Mouse (Mus musculus) heart, embryonic 11.5 days (tissue): ENCODE results near the gene Stard5. TPM values are rescaled to one million over a fixed set of nuclear protein-coding genes. Genes with fewer than 3 reads are reported as not detected.

Experiments used
- ATAC-seq: fragments of 200-750 bp; cut with Nextera tagmentation; replicated peaks from 2 replicates; pipeline ENCODE4 v1.8.0; 2017; ENCODE audit warnings: moderate library complexity; ENCODE audit not compliant: insufficient number of reproducible peaks, low FRiP score, low TSS enrichment
- H3K27ac ChIP-seq: fragments of 300-500 bp; sonication (generic); 2 replicates; pipeline ENCODE4 v1.5.1; 2014; ENCODE audit warnings: mild to moderate bottlenecking, low read depth, low read length
- H3K27me3 ChIP-seq: fragments of 300-500 bp; sonication (generic); 2 replicates; pipeline ENCODE4 v1.6.1; 2014; ENCODE audit warnings: mild to moderate bottlenecking, low read length, mixed read lengths; ENCODE audit not compliant: control insufficient read depth, insufficient read depth
- H3K36me3 ChIP-seq: fragments of 300-500 bp; sonication (generic); 2 replicates; pipeline ENCODE4 v1.6.1; 2014; ENCODE audit warnings: mild to moderate bottlenecking, low read length, moderate library complexity, mixed read lengths; ENCODE audit not compliant: control insufficient read depth, insufficient read depth
- H3K4me1 ChIP-seq: fragments of 300-500 bp; sonication (generic); 2 replicates; pipeline ENCODE4 v1.6.1; 2014; ENCODE audit warnings: low read length; ENCODE audit not compliant: control insufficient read depth, insufficient read depth
- H3K4me2 ChIP-seq: fragments of 300-500 bp; sonication (generic); 2 replicates; pipeline ENCODE4 v1.6.1; 2014; ENCODE audit warnings: mild to moderate bottlenecking, moderate library complexity
- H3K4me3 ChIP-seq: fragments of 300-500 bp; sonication (generic); 2 replicates; pipeline ENCODE4 v1.5.1; 2014; ENCODE audit warnings: low read depth, low read length
- H3K9ac ChIP-seq: fragments of 300-500 bp; sonication (generic); 2 replicates; pipeline ENCODE4 v1.6.1; 2014; ENCODE audit warnings: mild to moderate bottlenecking, low read depth, low read length, moderate library complexity
- H3K9me3 ChIP-seq: fragments of 300-500 bp; sonication (generic); replicated peaks from 2 replicates; pipeline ENCODE4 v1.6.1; 2016; ENCODE audit warnings: low read length; ENCODE audit not compliant: control insufficient read depth
- WGBS: fragments of 180-500 bp; shearing (Covaris S2); extraction: QIAGEN DNeasy Blood & Tissue Kit; methylation state at CpG from one replicate; pipeline ENCODE4 v1.1.7; 2014; ENCODE audit not compliant: insufficient replicate concordance; 5-methylcytosine and 5-hydroxymethylcytosine counted together
- polyA plus RNA-seq: library from polyadenylated mRNA; unstranded; fragments of >200 nt; fragmentation: Nextera tagmentation; extraction: Ambion mirVana; gene quantifications from 2 replicates; pipeline ENCODE4 v1.2.1, GENCODE M21; 2014

Gene Stard5
- polyA plus RNA-seq, result 30.0 and 33.5 TPM in 2 replicates

GRCm38 (mm10) chr7:83631828-83632681 is at the start of gene Stard5:
Gene Stard5, plus strand, starts transcription at chr7:83631959.
- H3K9ac ChIP-seq, result peak within 1 kb of the TSS; percentile 82
- H3K27me3 ChIP-seq, result no peaks in the 10 kb centered on the region
- peaks cover 8% of the 10 kb centered on the region for H3K4me1 ChIP-seq
- H3K36me3 ChIP-seq, result no peaks in the 10 kb centered on the region; the same call in 1 of the 2 replicates
- 0 out of 2 replicates have a peak within 1 kb of the TSS, but pooled peaks have one; percentile 35 for H3K27ac ChIP-seq
- H3K4me3 ChIP-seq, result peak within 1 kb of the TSS; percentile 70
- peak; percentile 95 for ATAC-seq
- WGBS, result 1% methylated on average over 35 of the region's 35 CpGs
- peak within 1 kb of the TSS; percentile 77 for H3K4me2 ChIP-seq
- H3K9me3 ChIP-seq, result no peaks in the 10 kb centered on the region

- no peak for ATAC-seq
- H3K4me1 ChIP-seq, result peaks cover 8% of the 10 kb centered on the region
Measured at GRCm38 (mm10) chr7:83584639-83585471, 46.9 kb upstream of the Stard5 start, which contains the start of gene Tmc3. Gene Tmc3, plus strand, starts transcription at chr7:83584927.

GRCm38 (mm10) chr7:83594056-83594455 is 37.7 kb upstream of the Stard5 start:
- 68% methylated on average over 3 of the region's 3 CpGs for WGBS
- Histone ChIP-seq H3K27me3 (no peaks in the 10 kb centered on the region), H3K4me1 (no peaks in the 10 kb centered on the region), H3K36me3 (no peaks in the 10 kb centered on the region), H3K9me3 (no peaks in the 10 kb centered on the region), H3K4me2 (no peak overlapping the region), H3K27ac (no peak overlapping the region), H3K4me3 (no peak overlapping the region), H3K9ac (no peak overlapping the region)
- no peak for ATAC-seq

More at GRCm38 (mm10) chr7:83584639-83585471, 46.9 kb upstream of the Stard5 start, which contains the start of gene Tmc3:
- no peak within 1 kb of the TSS for H3K27ac ChIP-seq
- H3K4me3 ChIP-seq, result no peak within 1 kb of the TSS
- 22% methylated on average over 11 of the region's 11 CpGs for WGBS
- H3K4me2 ChIP-seq, result no peak within 1 kb of the TSS
- no peaks in the 10 kb centered on the region for H3K9me3 ChIP-seq
- no peaks in the 10 kb centered on the region for H3K36me3 ChIP-seq
- H3K27me3 ChIP-seq, result no peaks in the 10 kb centered on the region
- no peak within 1 kb of the TSS for H3K9ac ChIP-seq

GRCm38 (mm10) chr7:83597063-83597462 is 34.7 kb upstream of the Stard5 start:
- Histone ChIP-seq H3K4me2 (no peak overlapping the region), H3K27ac (no peak overlapping the region), H3K4me3 (no peak overlapping the region), H3K9ac (no peak overlapping the region), H3K36me3 (no peaks in the 10 kb centered on the region), H3K9me3 (no peaks in the 10 kb centered on the region), H3K27me3 (no peaks in the 10 kb centered on the region), H3K4me1 (no peaks in the 10 kb centered on the region)
- WGBS, result 69% methylated on average over 3 of the region's 3 CpGs
- ATAC-seq, result no peak

GRCm38 (mm10) chr7:83598997-83599912 is 32.5 kb upstream of the Stard5 start:
- 69% methylated on average over 13 of the region's 13 CpGs for WGBS

GRCm38 (mm10) chr7:83599913-83600286 is 31.9 kb upstream of the Stard5 start:
- no peak overlapping the region for H3K27ac ChIP-seq
- H3K9ac ChIP-seq, result no peak overlapping the region
- no peaks in the 10 kb centered on the region for H3K4me1 ChIP-seq
- no peak for ATAC-seq
- H3K4me2 ChIP-seq, result no peak overlapping the region
- WGBS, result 54% methylated on average over 8 of the region's 8 CpGs
- H3K36me3 ChIP-seq, result no peaks in the 10 kb centered on the region
- H3K9me3 ChIP-seq, result no peaks in the 10 kb centered on the region
- no peaks in the 10 kb centered on the region; the same call in 1 of the 2 replicates for H3K27me3 ChIP-seq
- H3K4me3 ChIP-seq, result no peak overlapping the region

More at GRCm38 (mm10) chr7:83598997-83599912, 32.5 kb upstream of the Stard5 start:
- Histone ChIP-seq H3K9ac (no peak overlapping the region), H3K36me3 (no peaks in the 10 kb centered on the region), H3K27me3 (no peaks in the 10 kb centered on the region; the same call in 1 of the 2 replicates), H3K9me3 (no peaks in the 10 kb centered on the region), H3K4me2 (no peak overlapping the region), H3K4me1 (no peaks in the 10 kb centered on the region), H3K4me3 (no peak overlapping the region), H3K27ac (no peak overlapping the region)
- no peak for ATAC-seq

- H3K4me3 ChIP-seq, result no peak overlapping the region
- no peak overlapping the region for H3K9ac ChIP-seq
- no peak for ATAC-seq
- no peaks in the 10 kb centered on the region; the same call in 1 of the 2 replicates for H3K27me3 ChIP-seq
- WGBS, result 85% methylated on average over 7 of the region's 7 CpGs
- no peaks in the 10 kb centered on the region for H3K36me3 ChIP-seq
- H3K27ac ChIP-seq, result no peak overlapping the region
- no peaks in the 10 kb centered on the region for H3K9me3 ChIP-seq
- no peaks in the 10 kb centered on the region for H3K4me1 ChIP-seq
- no peak overlapping the region for H3K4me2 ChIP-seq
Measured at GRCm38 (mm10) chr7:83604180-83604944, 27.4 kb upstream of the Stard5 start.
